Comparison of ENCODE assay signal across 22 mouse cellular contexts in the genomic region with DNA sequence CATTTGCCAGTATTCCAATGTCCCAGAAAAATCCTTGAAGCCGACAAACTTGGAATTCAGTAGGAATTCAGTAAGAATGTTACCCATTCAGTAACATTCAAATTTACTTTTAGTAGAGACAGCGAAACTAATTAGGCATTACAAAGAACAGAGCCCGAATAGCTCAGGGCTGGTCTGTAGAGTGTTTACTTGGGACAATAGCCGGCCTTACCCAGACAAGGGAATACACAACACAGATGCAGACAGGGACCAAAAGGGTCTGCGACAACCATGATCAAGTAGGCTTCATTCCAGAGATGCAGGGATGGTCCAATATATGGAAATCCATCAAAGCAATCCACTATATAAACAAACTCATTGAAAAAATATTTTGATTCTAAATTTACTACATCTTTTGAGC. TPM values are rescaled to one million over a fixed set of nuclear protein-coding genes. Genes with fewer than 3 reads are reported as not detected.
"Had no signal": no experiment of that assay in that cellular context is flagged by ENCODE, and none has a peak within 500 bp of the region (broad histone marks: within the 10 kb centered on the region; RNA-seq: fewer than 3 reads in every experiment).

No protein-coding gene starts in this region.

- H3K9me3 ChIP-seq: lung, embryonic 15.5 days; megakaryocyte, embryonic 14.5 days; midbrain, embryonic 13.5 days; midbrain, embryonic 15.5 days; neural tube, embryonic 12.5 days; stomach, embryonic 15.5 days had no signal

- DNase-seq: lung, adult 18-20 months; lung, postnatal 14 days; lung, postnatal 36 days; right cerebral cortex, postnatal 14 days; thymus, adult 2 months; thymus, postnatal 25 days; thymus, postnatal 4 days had no signal

- H3K4me1 ChIP-seq: lung, embryonic 15.5 days; megakaryocyte, embryonic 14.5 days; midbrain, embryonic 13.5 days; midbrain, embryonic 15.5 days; neural tube, embryonic 12.5 days; stomach, embryonic 15.5 days had no signal

- H3K36me3 ChIP-seq: lung, embryonic 15.5 days; midbrain, embryonic 13.5 days; midbrain, embryonic 15.5 days; neural tube, embryonic 12.5 days; stomach, embryonic 15.5 days had no signal

- H3K27ac ChIP-seq: lung, embryonic 15.5 days; macrophage; midbrain, embryonic 13.5 days; midbrain, embryonic 15.5 days; neural tube, embryonic 12.5 days; stomach, embryonic 15.5 days; stomach, postnatal 0 days had no signal

- H3K4me3 ChIP-seq: lung, embryonic 15.5 days; megakaryocyte, embryonic 14.5 days; midbrain, embryonic 13.5 days; midbrain, embryonic 15.5 days; neural tube, embryonic 12.5 days; stomach, embryonic 15.5 days had no signal

- H3K9ac ChIP-seq: lung, embryonic 15.5 days; midbrain, embryonic 13.5 days; midbrain, embryonic 15.5 days; neural tube, embryonic 12.5 days; stomach, embryonic 15.5 days had no signal

- H3K27me3 ChIP-seq: lung, embryonic 15.5 days; megakaryocyte, embryonic 14.5 days; midbrain, embryonic 13.5 days; midbrain, embryonic 15.5 days; neural tube, embryonic 12.5 days; stomach, embryonic 15.5 days had no signal

RNA-seq across cellular contexts. Expression of gene Defb41, which starts 3.9 kb away (rescaled TPM):
- polyA plus RNA-seq: lung, embryonic 15.5 days; lung, postnatal 0 days; macrophage; midbrain, embryonic 11.5 days; midbrain, embryonic 13.5 days; midbrain, embryonic 15.5 days; midbrain, postnatal 0 days; neural tube, embryonic 12.5 days; neural tube, embryonic 14.5 days; spleen, adult 2 months; stomach, embryonic 15.5 days; stomach, postnatal 0 days; thymus, adult 2 months; urinary bladder, adult 2 months had no signal

RNA-seq across cellular contexts. Expression of gene Defb18, which starts 31.6 kb away (rescaled TPM):
- polyA plus RNA-seq: lung, embryonic 15.5 days; lung, postnatal 0 days; macrophage; midbrain, embryonic 11.5 days; midbrain, embryonic 13.5 days; midbrain, embryonic 15.5 days; midbrain, postnatal 0 days; neural tube, embryonic 12.5 days; neural tube, embryonic 14.5 days; spleen, adult 2 months; stomach, embryonic 15.5 days; stomach, postnatal 0 days; testis, adult 2 months; thymus, adult 2 months; urinary bladder, adult 2 months had no signal
